Mouse (Mus musculus) cerebellum, adult 2 months (tissue): ENCODE results near the gene Psmd5.
"Not testable (repeated sequence)": the region's sequence is repeated elsewhere in the genome, so short reads cannot be mapped to it uniquely, and the experiment has no call there.

Experiments used
- CTCF ChIP-seq: fragments of 200-500 bp; IDR thresholded peaks from 2 replicates; pipeline ENCODE4 v1.5.1; 2011; ENCODE audit warnings: low read depth, mild to moderate bottlenecking, control low read depth, low read length, moderate library complexity, borderline replicate concordance; ENCODE audit not compliant: insufficient read depth
- POLR2A ChIP-seq: fragments of 200-500 bp; IDR thresholded peaks from 2 replicates; pipeline ENCODE4 v1.6.1; 2011; ENCODE audit warnings: low read length, control low read depth, borderline replicate concordance; ENCODE audit not compliant: insufficient read depth

DNA sequence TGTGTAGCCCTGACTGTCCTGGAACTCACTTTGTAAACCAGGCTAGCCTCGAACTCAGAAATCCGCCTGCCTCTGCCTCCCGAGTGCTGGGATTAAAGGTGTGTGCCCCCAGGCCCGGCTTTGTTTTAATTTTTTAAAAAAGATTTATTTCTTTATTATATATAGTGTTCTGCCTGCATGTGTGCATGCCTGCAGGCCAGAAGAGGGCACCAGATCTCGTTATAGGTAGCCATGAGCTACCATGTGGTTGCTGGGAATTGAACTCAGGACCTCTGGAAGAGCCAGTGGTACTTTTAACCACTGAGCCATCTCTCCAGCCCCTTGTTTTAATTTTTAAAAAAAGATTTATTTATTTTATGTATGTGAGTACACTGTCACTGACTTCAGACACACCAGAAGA lies 34.6 kb downstream of the Psmd5 start:
- TF ChIP-seq CTCF, POLR2A: not testable (repeated sequence)
